Mouse (Mus musculus): Measurements from ENCODE around the gene Ptprcap. TPM values are rescaled to one million over a fixed set of nuclear protein-coding genes. Genes with fewer than 3 reads are reported as not detected.

Ptprcap gene
- 10 to 100 TPM; 13.1 to 17.2 TPM for total RNA-seq (2023)

GRCm38 (mm10) chr19:4153232-4153654 is at the start of gene Ptprcap:
Gene Ptprcap, plus strand, starts transcription at chr19:4153604.

DNA sequence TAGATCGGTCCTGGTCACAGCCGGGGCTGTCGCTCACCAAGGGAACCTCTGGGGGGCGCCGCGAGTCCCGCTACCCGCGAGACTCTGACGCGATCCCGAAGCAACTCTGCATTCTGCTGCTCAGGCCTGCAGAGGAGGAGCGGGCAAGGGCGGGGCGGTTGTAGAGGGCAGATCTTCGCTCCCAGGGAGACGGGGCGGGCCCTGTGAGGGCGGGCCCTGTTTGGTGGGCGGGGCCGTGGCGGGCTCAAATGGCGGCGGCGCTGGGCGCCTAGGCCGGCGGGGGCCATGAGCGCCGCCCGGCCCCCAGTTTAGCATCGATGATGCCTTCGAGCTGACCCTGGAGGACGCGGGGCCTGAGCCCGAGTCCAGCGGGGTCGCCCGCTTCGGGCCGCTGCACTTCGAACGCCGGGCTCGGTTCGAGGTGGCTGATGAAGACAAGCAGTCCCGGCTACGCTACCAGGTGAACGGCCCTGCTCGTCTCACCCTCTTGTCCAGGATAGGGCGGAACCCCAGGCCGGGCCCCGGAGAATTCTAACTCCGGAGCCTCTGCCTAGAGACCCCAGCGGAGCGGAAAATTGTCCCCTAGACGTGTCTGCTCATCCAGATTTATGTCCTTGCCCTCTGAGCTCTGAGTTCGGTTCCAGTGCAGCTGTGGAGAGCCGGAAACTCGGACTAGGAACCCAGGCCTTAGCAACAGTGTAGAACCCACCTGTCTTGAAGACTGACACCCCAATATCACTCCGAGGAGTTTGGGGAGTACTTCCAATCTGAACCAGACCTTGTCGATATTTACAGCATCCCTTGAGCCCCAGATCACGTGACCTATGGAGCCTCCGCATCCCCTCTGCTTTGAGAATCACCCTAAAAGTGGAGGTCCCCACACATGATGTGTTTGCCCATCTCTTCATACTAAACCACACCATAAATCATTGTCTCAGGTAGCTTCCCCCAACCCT is 27.4 kb upstream of the Ptprcap start, which contains the start of gene Aip:
Aip (minus strand) TSS at position 118 of the 956 bp plus-strand sequence.

GRCm38 (mm10) chr19:4139446-4139845 is 14.0 kb upstream of the Ptprcap start, which contains the start of gene Gpr152:
Gene Gpr152, plus strand, starts transcription at chr19:4139787.

DNA sequence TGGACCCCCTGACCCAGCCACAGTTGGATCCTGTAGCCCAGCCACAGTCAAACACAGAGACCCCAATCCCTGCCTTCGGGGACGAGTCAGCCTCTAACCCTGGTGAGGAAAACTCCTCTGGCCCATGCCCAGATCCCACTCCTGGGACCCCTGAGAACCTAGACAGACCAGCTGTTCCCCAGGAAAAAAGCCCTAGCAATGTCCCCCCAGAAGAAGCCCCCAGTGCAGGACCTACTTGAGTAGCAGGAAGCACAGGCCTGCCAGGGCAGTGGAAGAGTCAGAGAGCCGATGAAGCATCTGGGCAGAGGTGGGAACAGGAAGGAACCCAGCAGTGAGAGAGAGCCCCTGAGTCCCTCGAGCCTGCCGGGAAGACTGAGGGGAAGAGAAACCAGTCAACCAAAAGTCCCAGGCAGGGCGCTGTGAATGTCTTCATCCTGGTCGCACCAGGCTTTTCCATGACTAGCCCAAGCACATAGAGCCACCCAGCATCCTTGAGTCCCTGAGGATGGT is 9.6 kb upstream of the Ptprcap start, which contains the start of gene Cabp4:
Cabp4 (minus strand) TSS at position 275 of the 510 bp plus-strand sequence.

GRCm38 (mm10) chr19:4148491-4148806 is 5.0 kb upstream of the Ptprcap start, which contains the start of gene Coro1b:
Gene Coro1b, plus strand, starts transcription at chr19:4148619.

GRCm38 (mm10) chr19:4162646-4163542 is 9.5 kb downstream of the Ptprcap start, which contains the start of gene Rps6kb2:
Gene Rps6kb2, minus strand, starts transcription at chr19:4163354.

GRCm38 (mm10) chr19:4175368-4175947 is 22.1 kb downstream of the Ptprcap start, which contains the start of gene Carns1:
Gene Carns1, minus strand, starts transcription at chr19:4175479.

GRCm38 (mm10) chr19:4190831-4191334 is 37.5 kb downstream of the Ptprcap start, which contains the start of gene Tbc1d10c:
Gene Tbc1d10c, minus strand, starts transcription at chr19:4191284.

GRCm38 (mm10) chr19:4191528-4192250 is 38.3 kb downstream of the Ptprcap start, which contains the start of gene Ppp1ca:
Gene Ppp1ca, plus strand, starts transcription at chr19:4192065.

DNA sequence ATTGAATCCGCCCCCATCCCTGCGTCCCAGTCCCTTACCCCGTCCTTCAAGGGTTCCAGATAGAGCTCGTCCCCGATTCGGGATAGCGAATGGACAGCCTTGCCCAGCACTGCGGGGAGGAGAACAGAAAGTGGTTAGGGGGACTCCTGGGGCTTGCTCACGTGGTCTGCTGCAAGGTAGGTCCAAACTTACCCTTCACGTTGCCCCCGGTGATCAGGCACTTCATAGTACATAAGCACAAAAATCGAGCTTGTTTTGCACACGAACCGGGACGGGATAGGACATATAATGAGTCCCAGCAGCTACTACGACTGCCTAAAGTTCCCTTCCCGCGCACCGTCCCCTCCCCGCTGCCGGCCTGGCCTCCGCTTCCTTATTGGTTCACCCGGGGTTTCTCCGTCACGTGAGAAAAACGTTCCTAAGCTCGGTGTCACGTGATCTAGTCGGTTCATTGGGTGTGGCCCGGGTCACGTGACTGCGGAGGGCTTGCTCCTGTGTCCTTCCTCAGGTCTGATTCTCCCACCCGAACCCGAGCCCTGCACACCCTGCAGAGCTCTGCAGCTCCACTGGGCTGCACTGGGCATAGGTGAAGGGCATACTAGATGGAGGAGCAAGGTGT is 48.0 kb downstream of the Ptprcap start, which contains the start of gene Rad9a:
Rad9a (minus strand) TSS at position 372 of the 619 bp plus-strand sequence.

Other genes starting within 250 kb of the Ptprcap start
- gene Tcirg1, start 246.5 kb upstream of the Ptprcap start, total RNA-seq (2023) = 100 to 1,000 TPM; 482 to 489 TPM
- gene Ndufs8, start 240.8 kb upstream of the Ptprcap start, total RNA-seq (2023) = 10 to 100 TPM; 86.9 to 96.9 TPM
- 10 to 100 TPM; 87.1 to 88.5 TPM for gene Aldh3b1, start 223.8 kb upstream of the Ptprcap start, total RNA-seq (2023)
- gene Unc93b1, start 218.4 kb upstream of the Ptprcap start, total RNA-seq (2023) = 100 to 1,000 TPM; 733 to 761 TPM
- gene Aldh3b3, start 195.0 kb upstream of the Ptprcap start, total RNA-seq (2023) = under 1 TPM; 0.33 to 0.52 TPM
- 1 to 10 TPM; 4.2 to 6.3 TPM for gene Aldh3b2, start 181.3 kb upstream of the Ptprcap start, total RNA-seq (2023)
- not detected for gene Acy3, start 167.0 kb upstream of the Ptprcap start, total RNA-seq (2023)
- gene Tbx10, start 160.9 kb upstream of the Ptprcap start, total RNA-seq (2023) = not detected
- gene Nudt8, start 153.0 kb upstream of the Ptprcap start, total RNA-seq (2023) = 10 to 100 TPM in 1 of 2 experiments, 1 to 10 TPM in 1; 8.0 to 14.1 TPM
- gene Gm49405, start 153.0 kb upstream of the Ptprcap start, total RNA-seq (2023) = 1 to 10 TPM; 1.5 to 1.6 TPM
- gene Doc2g, start 150.3 kb upstream of the Ptprcap start, total RNA-seq (2023) = 1 to 10 TPM; 2.5 to 4.8 TPM
- gene Ndufv1, start 140.8 kb upstream of the Ptprcap start, total RNA-seq (2023) = 10 to 100 TPM; 58.0 to 65.5 TPM
- 100 to 1,000 TPM; 150 to 173 TPM for gene Gstp1, start 115.6 kb upstream of the Ptprcap start, total RNA-seq (2023)
- gene Gstp2, start 107.6 kb upstream of the Ptprcap start, total RNA-seq (2023) = 10 to 100 TPM; 15.3 to 58.8 TPM
- gene Gstp3, start 94.0 kb upstream of the Ptprcap start, total RNA-seq (2023) = 1 to 10 TPM; 6.8 to 7.6 TPM
- gene Cabp2, start 72.0 kb upstream of the Ptprcap start, total RNA-seq (2023) = not detected
- 100 to 1,000 TPM; 250 to 306 TPM for gene Cdk2ap2, start 56.4 kb upstream of the Ptprcap start, total RNA-seq (2023)
- 100 to 1,000 TPM; 399 to 422 TPM for gene Pitpnm1, start 53.6 kb upstream of the Ptprcap start, total RNA-seq (2023)
- gene Aip, start 27.7 kb upstream of the Ptprcap start, total RNA-seq (2023) = 100 to 1,000 TPM; 105 to 131 TPM
- gene Gpr152, start 13.8 kb upstream of the Ptprcap start, total RNA-seq (2023) = under 1 TPM; 0.31 to 0.43 TPM
- 10 to 100 TPM in 1 of 2 experiments, 1 to 10 TPM in 1; 5.6 to 10.1 TPM for gene Cabp4, start 9.6 kb upstream of the Ptprcap start, total RNA-seq (2023)
- gene Coro1b, start 5.0 kb upstream of the Ptprcap start, total RNA-seq (2023) = 100 to 1,000 TPM; 435 to 477 TPM
- gene Rps6kb2, start 9.8 kb downstream of the Ptprcap start, total RNA-seq (2023) = 10 to 100 TPM; 41.7 to 47.8 TPM
- gene Carns1, start 21.9 kb downstream of the Ptprcap start, total RNA-seq (2023) = 1 to 10 TPM; 5.7 to 6.3 TPM
- gene Tbc1d10c, start 37.7 kb downstream of the Ptprcap start, total RNA-seq (2023) = 10 to 100 TPM; 29.8 to 31.7 TPM
- 100 to 1,000 TPM; 360 to 389 TPM for gene Ppp1ca, start 38.5 kb downstream of the Ptprcap start, total RNA-seq (2023)
- 10 to 100 TPM; 32.7 to 35.4 TPM for gene Rad9a, start 48.1 kb downstream of the Ptprcap start, total RNA-seq (2023)
- 10 to 100 TPM; 29.0 to 34.8 TPM for gene Clcf1, start 60.6 kb downstream of the Ptprcap start, total RNA-seq (2023)
- not detected for gene AC109138.7, start 60.8 kb downstream of the Ptprcap start, total RNA-seq (2023)
- gene Pold4, start 78.3 kb downstream of the Ptprcap start, total RNA-seq (2023) = 100 to 1,000 TPM; 108 to 115 TPM
- gene Ssh3, start 115.6 kb downstream of the Ptprcap start, total RNA-seq (2023) = 10 to 100 TPM; 50.8 to 51.4 TPM
- 10 to 100 TPM; 18.4 to 19.2 TPM for gene Ankrd13d, start 129.5 kb downstream of the Ptprcap start, total RNA-seq (2023)
- gene Grk2, start 152.6 kb downstream of the Ptprcap start, total RNA-seq (2023) = 100 to 1,000 TPM; 425 to 438 TPM
- gene Kdm2a, start 244.7 kb downstream of the Ptprcap start, total RNA-seq (2023) = 100 to 1,000 TPM; 128 to 130 TPM

Measured in monocyte, adult 59 days (primary cell).